Mouse (Mus musculus) ovary, postnatal 36 days (tissue): ENCODE results near the gene Fam19a3.
"Not testable (repeated sequence)": the region's sequence is repeated elsewhere in the genome, so short reads cannot be mapped to it uniquely, and the experiment has no call there.

Source experiments
- DNase-seq: peaks from one replicate; pipeline ENCODE4 v3.0.0; 2022; ENCODE audit warnings: low spot score, mixed read lengths

The Fam19a3 gene

GRCm38 (mm10) chr3:104781471-104781903, at the start of gene Fam19a3:
Gene Fam19a3 (minus strand): TSS chr3:104781840.
- DNase-seq = no peak

GRCm38 (mm10) chr3:104822413-104822812, 40.8 kb upstream of the Fam19a3 start:
- no peak for DNase-seq

- no peak for DNase-seq
Measured at GRCm38 (mm10) chr3:104820426-104820825, 38.8 kb upstream of the Fam19a3 start.

- no peak for DNase-seq
Measured at GRCm38 (mm10) chr3:104818749-104819134, 37.1 kb upstream of the Fam19a3 start.

GRCm38 (mm10) chr3:104817991-104818748, 36.5 kb upstream of the Fam19a3 start, which contains the start of gene Mov10:
Gene Mov10 (minus strand): TSS chr3:104818563.
- peak; percentile 86 for DNase-seq

- DNase-seq = peak; percentile 71
Measured at GRCm38 (mm10) chr3:104817481-104817990, 35.9 kb upstream of the Fam19a3 start.

GRCm38 (mm10) chr3:104816130-104816529, 34.5 kb upstream of the Fam19a3 start:
- no peak for DNase-seq

GRCm38 (mm10) chr3:104815346-104815745, 33.7 kb upstream of the Fam19a3 start:
- no peak for DNase-seq

- DNase-seq = no peak
Measured at GRCm38 (mm10) chr3:104814746-104815145, 33.1 kb upstream of the Fam19a3 start.

GRCm38 (mm10) chr3:104813227-104813626, 31.6 kb upstream of the Fam19a3 start:
- not testable (repeated sequence) for DNase-seq

- DNase-seq = no peak
Measured at GRCm38 (mm10) chr3:104812254-104812653, 30.6 kb upstream of the Fam19a3 start.

- no peak for DNase-seq
Measured at GRCm38 (mm10) chr3:104811752-104812151, 30.1 kb upstream of the Fam19a3 start.

- DNase-seq = no peak
Measured at GRCm38 (mm10) chr3:104805539-104805938, 23.9 kb upstream of the Fam19a3 start.

GRCm38 (mm10) chr3:104804312-104804711, 22.7 kb upstream of the Fam19a3 start:
- no peak for DNase-seq

GRCm38 (mm10) chr3:104801481-104801880, 19.8 kb upstream of the Fam19a3 start:
- no peak for DNase-seq

GRCm38 (mm10) chr3:104800681-104801080, 19.0 kb upstream of the Fam19a3 start:
- DNase-seq = no peak

- no peak for DNase-seq
Measured at GRCm38 (mm10) chr3:104796430-104797082, 14.9 kb upstream of the Fam19a3 start.

- DNase-seq = no peak
Measured at GRCm38 (mm10) chr3:104795661-104796340, 14.2 kb upstream of the Fam19a3 start.

GRCm38 (mm10) chr3:104794953-104795470, 13.4 kb upstream of the Fam19a3 start:
- DNase-seq = no peak

- DNase-seq = peak; percentile 77
Measured at GRCm38 (mm10) chr3:104793871-104794828, 12.5 kb upstream of the Fam19a3 start.
